Mouse (Mus musculus): ENCODE data around the gene Ifne. TPM values are rescaled to one million over a fixed set of nuclear protein-coding genes. Genes with fewer than 3 reads are reported as not detected.

Ifne gene
- total and polyA plus RNA-seq, 3 experiments = not detected

DNA sequence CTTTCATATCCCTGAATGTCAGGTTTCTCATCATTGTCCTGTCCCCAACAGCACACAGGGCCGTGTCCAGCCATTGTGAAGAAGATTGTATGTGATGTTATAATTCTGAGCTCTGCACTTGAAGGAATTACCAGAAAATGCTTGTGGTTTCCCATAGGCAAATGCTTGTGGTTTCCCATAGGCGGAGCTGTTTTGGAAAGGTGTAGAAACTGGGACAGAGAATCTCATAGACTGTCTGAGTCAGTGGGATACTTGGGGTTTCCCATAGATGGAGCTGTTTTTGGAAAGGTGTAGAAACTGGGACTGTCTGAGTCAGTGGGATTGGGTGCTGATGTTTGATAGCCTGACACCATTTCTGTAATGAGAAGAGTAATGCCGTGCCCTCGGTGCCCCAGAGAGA lies 3.5 kb downstream of the Ifne start:
- in situ Hi-C loops (cut with MboI; ENCODE audit: low pct_ligation_motif_present, low pct_unique_long_range_greater_than_20kb, low sequenced_read_pairs) = loop anchor here (25.0 kb wide), 1 partner anchor 811 kb away; the partner anchor contains the start of gene Dmrta1
- H3K9me3 ChIP-seq (replicated peaks; ENCODE audit: low read length) = peaks cover 8% of the 10 kb centered on the region
- H3K27me3 ChIP-seq (replicated peaks) = peaks cover 6% of the 10 kb centered on the region
- DNase-seq (ENCODE audit: extremely low read depth) = no peak
- H3K4me1 ChIP-seq (ENCODE audit: control insufficient read depth in 1 of 2, insufficient read depth in 2 of 2) = peaks cover 25 to 44% of the 10 kb centered on the region in 2 experiments
- H3K27ac ChIP-seq (ENCODE audit: insufficient read depth, low read depth) = no peak overlapping the region
- H3K4me3 ChIP-seq (replicated peaks in 1 of 3; ENCODE audit: low read depth in 2 of 3, low read length in 2 of 3, poor library complexity in 1 of 3) = no peak overlapping the region
- TF ChIP-seq CTCF (conservative IDR thresholded peaks at IDR 0.05 in 1 of 2, IDR thresholded peaks at IDR 0.05 in 1 of 2; ENCODE audit: low read depth in 2 of 2, low read length in 2 of 2) (peak in 1 of 2 experiments; percentile 46; a peak in 2 of 4 replicates), NRF1 (IDR thresholded peaks at IDR 0.05; ENCODE audit: low read depth, low read length) (no peak), UBTF (IDR thresholded peaks at IDR 0.05; ENCODE audit: low read depth, low read length) (no peak), TBP (conservative IDR thresholded peaks at IDR 0.05; ENCODE audit: low read depth, low read length) (no peak), EP300 (IDR thresholded peaks at IDR 0.05; ENCODE audit: low read length) (peak; percentile 44), BHLHE40 (IDR thresholded peaks at IDR 0.05; ENCODE audit: low read depth, low read length) (peak; percentile 17; the same call in 1 of the 2 replicates), IRF4 (IDR thresholded peaks at IDR 0.05; ENCODE audit: low read depth, low read length) (peak; percentile 54; the same call in 1 of the 2 replicates), CHD2 (IDR thresholded peaks at IDR 0.05; ENCODE audit: low read length) (no peak), SMC3 (IDR thresholded peaks at IDR 0.05; ENCODE audit: low read depth, low read length) (no peak; the same call in 1 of the 2 replicates), GABPA (IDR thresholded peaks at IDR 0.05; ENCODE audit: insufficient replicate concordance, low read depth, low read length) (no peak), CHD1 (IDR thresholded peaks at IDR 0.05; ENCODE audit: low read depth, low read length) (no peak), RAD21 (IDR thresholded peaks at IDR 0.05; ENCODE audit: low read depth, low read length) (no peak), MEF2A (IDR thresholded peaks at IDR 0.05; ENCODE audit: borderline replicate concordance, low read depth, low read length) (peak; percentile 41; the same call in 1 of the 2 replicates), MAFK (IDR thresholded peaks at IDR 0.05; ENCODE audit: insufficient replicate concordance, low read length) (0 out of 2 replicates have a peak, but pooled peaks have one; percentile 23), ZKSCAN1 (IDR thresholded peaks at IDR 0.05; ENCODE audit: borderline replicate concordance, low read depth, low read length) (no peak), NELFE (IDR thresholded peaks at IDR 0.05; ENCODE audit: low read depth, low read length) (no peak)
- dilution Hi-C loops (cut with MboI; ENCODE audit: extremely low pct_ligation_motif_present, extremely low pct_unique_long_range_greater_than_20kb, low sequenced_read_pairs) = no loop called here
- no peaks in the 10 kb centered on the region for H3K79me2 ChIP-seq (replicated peaks; ENCODE audit: control insufficient read depth, extremely low read depth, insufficient read depth, poor library complexity, severe bottlenecking)
- H3K4me2 ChIP-seq (ENCODE audit: insufficient read depth, low read depth, poor library complexity, severe bottlenecking) = peak overlapping the region; percentile 4
- H3K9ac ChIP-seq (ENCODE audit: insufficient read depth, low read depth) = no peak overlapping the region
- H3K36me3 ChIP-seq (replicated peaks in 1 of 2; ENCODE audit: control insufficient read depth in 1 of 2, insufficient read depth in 1 of 2, low read length in 1 of 2) = no peaks in the 10 kb centered on the region

DNA sequence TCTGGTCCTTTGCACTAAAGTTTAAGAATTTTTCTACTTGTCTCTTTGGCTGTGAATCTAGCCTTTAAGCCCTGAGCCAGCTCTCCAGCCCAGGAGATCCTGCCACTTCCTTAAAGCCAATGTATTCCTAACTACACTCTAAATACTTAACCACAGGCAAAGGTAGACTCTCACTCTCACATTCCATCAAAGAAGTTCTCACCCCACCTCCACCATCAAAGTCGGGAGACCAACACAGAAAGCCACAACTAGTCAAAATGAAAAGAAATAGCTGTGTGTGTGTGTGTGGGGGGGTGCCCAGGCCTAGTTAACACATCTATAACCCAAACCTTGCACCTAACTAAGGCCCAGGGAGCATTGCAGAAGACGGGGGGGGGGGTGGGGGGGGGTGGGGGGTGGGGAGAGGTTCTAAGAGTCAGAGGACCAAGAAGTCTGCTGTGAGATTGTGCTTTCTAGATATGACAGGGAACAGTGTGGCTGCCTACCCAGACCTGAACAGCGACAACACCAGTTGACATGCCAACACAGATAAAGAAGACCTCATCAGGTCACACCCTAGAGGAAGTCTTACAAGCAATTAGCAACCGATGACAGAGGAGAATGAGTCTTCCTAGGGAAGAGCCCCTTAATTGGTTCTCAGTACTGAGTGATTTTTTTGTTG lies 4.4 kb downstream of the Ifne start:
- Histone ChIP-seq H3K36me3 (replicated peaks in 1 of 2; ENCODE audit: control insufficient read depth in 1 of 2, insufficient read depth in 1 of 2, low read length in 1 of 2) (no peaks in the 10 kb centered on the region), H3K4me2 (ENCODE audit: insufficient read depth, low read depth, poor library complexity, severe bottlenecking) (peak overlapping the region; percentile 4; the same call in 1 of the 2 replicates), H3K27ac (ENCODE audit: insufficient read depth, low read depth) (no peak overlapping the region), H3K9me3 (replicated peaks; ENCODE audit: low read length) (peaks cover 10% of the 10 kb centered on the region), H3K4me3 (replicated peaks in 1 of 3; ENCODE audit: low read depth in 2 of 3, low read length in 2 of 3, poor library complexity in 1 of 3) (no peak overlapping the region), H3K4me1 (ENCODE audit: control insufficient read depth in 1 of 2, insufficient read depth in 2 of 2) (peaks cover 25 to 44% of the 10 kb centered on the region in 2 experiments), H3K79me2 (replicated peaks; ENCODE audit: control insufficient read depth, extremely low read depth, insufficient read depth, poor library complexity, severe bottlenecking) (no peaks in the 10 kb centered on the region), H3K27me3 (replicated peaks) (peaks cover 6% of the 10 kb centered on the region), H3K9ac (ENCODE audit: insufficient read depth, low read depth) (no peak overlapping the region)
- dilution Hi-C loops (cut with MboI; ENCODE audit: extremely low pct_ligation_motif_present, extremely low pct_unique_long_range_greater_than_20kb, low sequenced_read_pairs) (no loop called here), in situ Hi-C loops (cut with MboI; ENCODE audit: low pct_ligation_motif_present, low pct_unique_long_range_greater_than_20kb, low sequenced_read_pairs) (loop anchor here (25.0 kb wide), 1 partner anchor 812 kb away; the partner anchor contains the start of gene Dmrta1)
- DNase-seq (ENCODE audit: extremely low read depth) = peak; percentile 48
- no peak for TF ChIP-seq RAD21 (IDR thresholded peaks at IDR 0.05; ENCODE audit: low read depth, low read length)
- TF ChIP-seq ELF1 (IDR thresholded peaks at IDR 0.05; ENCODE audit: low read depth, low read length) = no peak
- TF ChIP-seq MAZ (IDR thresholded peaks at IDR 0.05; ENCODE audit: low read depth, low read length) = 0 out of 2 replicates have a peak, but pooled peaks have one; percentile 55
- TF ChIP-seq ETS1 (conservative IDR thresholded peaks at IDR 0.05; ENCODE audit: low read depth, low read length) = peak; percentile 8; the same call in 1 of the 2 replicates
- peak; percentile 47; the same call in 1 of the 2 replicates for TF ChIP-seq BHLHE40 (IDR thresholded peaks at IDR 0.05; ENCODE audit: low read depth, low read length)
- TF ChIP-seq SIN3A (IDR thresholded peaks at IDR 0.05; ENCODE audit: low read length) = peak; percentile 61
- 0 out of 2 replicates have a peak, but pooled peaks have one; percentile 41 for TF ChIP-seq CHD2 (IDR thresholded peaks at IDR 0.05; ENCODE audit: low read length)
- TF ChIP-seq HCFC1 (IDR thresholded peaks at IDR 0.05; ENCODE audit: low read depth, low read length) = no peak
- TF ChIP-seq IRF4 (IDR thresholded peaks at IDR 0.05; ENCODE audit: low read depth, low read length) = peak; percentile 85; the same call in 1 of the 2 replicates
